Mouse (Mus musculus) embryonic fibroblast, embryonic 13.5 days (primary cell): ENCODE measurements around the gene Fezf2. TPM values are rescaled to one million over a fixed set of nuclear protein-coding genes. Genes with fewer than 3 reads are reported as not detected.

Experiments used
- H3K27ac ChIP-seq: 2 replicates; pipeline ENCODE4 v1.5.1; 2012; ENCODE audit warnings: low read length, control low read depth, inconsistent platforms; ENCODE audit not compliant: insufficient read depth
- H3K4me1 ChIP-seq: 2 replicates; pipeline ENCODE4 v1.6.1; 2011; ENCODE audit warnings: low read length; ENCODE audit not compliant: control insufficient read depth, insufficient read depth
- H3K4me3 ChIP-seq: 2 replicates; pipeline ENCODE4 v1.5.1; 2011; ENCODE audit warnings: mild to moderate bottlenecking, control low read depth, low read length; ENCODE audit not compliant: insufficient read depth
- CTCF ChIP-seq: IDR thresholded peaks from 2 replicates; pipeline ENCODE4 v1.5.1; 2011; ENCODE audit warnings: mild to moderate bottlenecking, control low read depth, low read length, moderate library complexity, borderline replicate concordance; ENCODE audit not compliant: insufficient read depth
- POLR2A ChIP-seq: IDR thresholded peaks from 2 replicates; pipeline ENCODE4 v1.6.1; 2011; ENCODE audit warnings: low read depth, mild to moderate bottlenecking, control low read depth, low read length, moderate library complexity
- polyA plus RNA-seq: library from polyadenylated mRNA; stranded (reverse); fragments of >200 nt; gene quantifications from 2 replicates; pipeline ENCODE4 v1.2.4, GENCODE M21; 2011; ENCODE audit warnings: low read depth; ENCODE audit not compliant: missing spikeins, insufficient read length

Fezf2 gene
- polyA plus RNA-seq, 1 experiment = not detected

- Histone ChIP-seq H3K27ac (no peak overlapping the region), H3K4me3 (no peak overlapping the region), H3K4me1 (no peaks in the 10 kb centered on the region)
- TF ChIP-seq POLR2A (no peak), CTCF (no peak)
These were observed 5.4 kb downstream of the Fezf2 start for GRCm38 (mm10) chr14:12342458-12343131.

GRCm38 (mm10) chr14:12341789-12342457 is 6.1 kb downstream of the Fezf2 start:
- Histone ChIP-seq H3K4me3 (no peak overlapping the region), H3K27ac (no peak overlapping the region), H3K4me1 (no peaks in the 10 kb centered on the region)
- TF ChIP-seq CTCF = no peak
- no peak for TF ChIP-seq POLR2A

GRCm38 (mm10) chr14:12341075-12341788 is 6.8 kb downstream of the Fezf2 start:
- TF ChIP-seq CTCF (no peak), POLR2A (no peak)
- H3K4me3 ChIP-seq = no peak overlapping the region
- no peaks in the 10 kb centered on the region for H3K4me1 ChIP-seq
- H3K27ac ChIP-seq = no peak overlapping the region

GRCm38 (mm10) chr14:12340238-12341074 is 7.5 kb downstream of the Fezf2 start:
- Histone ChIP-seq H3K27ac (no peak overlapping the region), H3K4me3 (no peak overlapping the region), H3K4me1 (no peaks in the 10 kb centered on the region)
- no peak for TF ChIP-seq CTCF
- no peak for TF ChIP-seq POLR2A

GRCm38 (mm10) chr14:12338811-12339565 is 9.0 kb downstream of the Fezf2 start:
- no peak overlapping the region for H3K4me3 ChIP-seq
- no peaks in the 10 kb centered on the region for H3K4me1 ChIP-seq
- no peak overlapping the region for H3K27ac ChIP-seq
- TF ChIP-seq CTCF (no peak), POLR2A (no peak)

GRCm38 (mm10) chr14:12337998-12338809 is 9.8 kb downstream of the Fezf2 start:
- H3K4me3 ChIP-seq = no peak overlapping the region
- no peaks in the 10 kb centered on the region for H3K4me1 ChIP-seq
- no peak overlapping the region for H3K27ac ChIP-seq
- TF ChIP-seq CTCF (no peak), POLR2A (no peak)

GRCm38 (mm10) chr14:12337421-12337997 is 10.5 kb downstream of the Fezf2 start:
- Histone ChIP-seq H3K4me3 (no peak overlapping the region), H3K27ac (no peak overlapping the region), H3K4me1 (no peaks in the 10 kb centered on the region)
- TF ChIP-seq CTCF = no peak
- no peak for TF ChIP-seq POLR2A

GRCm38 (mm10) chr14:12334925-12335324 is 13.1 kb downstream of the Fezf2 start:
- H3K4me3 ChIP-seq = no peak overlapping the region
- no peaks in the 10 kb centered on the region for H3K4me1 ChIP-seq
- no peak overlapping the region for H3K27ac ChIP-seq
- TF ChIP-seq POLR2A (no peak), CTCF (no peak)
